Mouse (Mus musculus) cerebellum, adult 2 months (tissue): ENCODE data around the gene Ddx4.

Experiments
- CTCF ChIP-seq: fragments of 200-500 bp; IDR thresholded peaks from 2 replicates; pipeline ENCODE4 v1.5.1; 2011; ENCODE audit warnings: low read depth, mild to moderate bottlenecking, control low read depth, low read length, moderate library complexity, borderline replicate concordance; ENCODE audit not compliant: insufficient read depth
- POLR2A ChIP-seq: fragments of 200-500 bp; IDR thresholded peaks from 2 replicates; pipeline ENCODE4 v1.6.1; 2011; ENCODE audit warnings: low read length, control low read depth, borderline replicate concordance; ENCODE audit not compliant: insufficient read depth

DNA sequence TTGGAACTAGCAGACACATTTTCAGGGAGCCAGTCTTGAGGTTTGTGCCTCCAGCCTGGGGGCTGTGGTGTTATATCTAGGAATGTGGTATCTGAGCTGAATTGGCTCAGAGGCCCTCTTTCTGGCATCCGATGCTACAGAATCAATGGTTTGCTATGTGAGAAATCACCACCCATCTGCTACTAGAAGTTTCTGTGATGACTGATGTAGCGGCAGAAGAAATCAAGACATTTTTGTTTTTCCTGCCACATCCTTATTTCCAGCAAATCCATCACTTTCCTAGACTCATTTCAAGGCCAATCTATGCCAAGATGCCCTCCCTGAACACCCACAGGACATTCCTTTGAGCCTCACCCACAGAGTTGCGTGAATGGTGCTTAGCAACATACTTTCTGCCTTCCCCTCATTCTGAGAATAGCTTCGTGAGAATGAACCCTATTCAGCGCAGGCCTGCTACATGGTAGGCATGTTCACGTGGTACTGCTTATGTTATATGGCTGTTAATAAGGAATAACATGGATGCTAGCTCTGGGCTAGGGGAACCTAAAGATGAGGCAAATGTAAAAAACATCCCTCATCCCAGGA is 91.6 kb downstream of the Ddx4 start:
- TF ChIP-seq CTCF (no peak), POLR2A (no peak)
